Mouse (Mus musculus): Measurements from ENCODE around the gene Hist2h3c2.
"Not testable (repeated sequence)": the region's sequence is repeated elsewhere in the genome, so short reads cannot be mapped to it uniquely, and the experiment has no call there.

The Hist2h3c2 gene

GRCm38 (mm10) chr3:96238954-96239793, at the start of gene Hist2h3c2:
TSS of gene Hist2h3c2 (minus strand) at chr3:96239127.
- DNase-seq: peak; percentile 51

GRCm38 (mm10) chr3:96287334-96287733, 48.4 kb upstream of the Hist2h3c2 start:
- DNase-seq: not testable (repeated sequence)

GRCm38 (mm10) chr3:96284457-96284856, 45.5 kb upstream of the Hist2h3c2 start:
- no peak for DNase-seq

- no peak for DNase-seq
Measured at GRCm38 (mm10) chr3:96280660-96281059, 41.7 kb upstream of the Hist2h3c2 start.

- peak; percentile 97 for DNase-seq
Measured at GRCm38 (mm10) chr3:96277800-96278624, 39.1 kb upstream of the Hist2h3c2 start.

GRCm38 (mm10) chr3:96277428-96277799, 38.5 kb upstream of the Hist2h3c2 start:
- peak; percentile 95 for DNase-seq

GRCm38 (mm10) chr3:96273591-96274465, 34.9 kb upstream of the Hist2h3c2 start:
- DNase-seq: peak; percentile 55

GRCm38 (mm10) chr3:96269511-96270474, 30.9 kb upstream of the Hist2h3c2 start, which contains the start of gene Hist2h2bb:
TSS of gene Hist2h2bb (plus strand) at chr3:96269752.
- peak; percentile 87 for DNase-seq

GRCm38 (mm10) chr3:96268776-96269378, 29.9 kb upstream of the Hist2h3c2 start:
- peak; percentile 54 for DNase-seq

- peak; percentile 85 for DNase-seq
Measured at GRCm38 (mm10) chr3:96268051-96268775, 29.3 kb upstream of the Hist2h3c2 start, which contains the start of gene Hist2h3b. TSS of gene Hist2h3b (plus strand) at chr3:96268654.

GRCm38 (mm10) chr3:96267541-96267940, 28.6 kb upstream of the Hist2h3c2 start:
- no peak for DNase-seq

GRCm38 (mm10) chr3:96266132-96266710, 27.3 kb upstream of the Hist2h3c2 start:
- no peak for DNase-seq

GRCm38 (mm10) chr3:96264404-96264949, 25.6 kb upstream of the Hist2h3c2 start:
- no peak for DNase-seq

GRCm38 (mm10) chr3:96263558-96264403, 24.9 kb upstream of the Hist2h3c2 start:
- DNase-seq: peak; percentile 65

GRCm38 (mm10) chr3:96262979-96263550, 24.1 kb upstream of the Hist2h3c2 start, which contains the start of gene Hist2h4:
TSS of gene Hist2h4 (minus strand) at chr3:96263311.
- peak; percentile 91 for DNase-seq

- DNase-seq: peak; percentile 56
Measured at GRCm38 (mm10) chr3:96262216-96262875, 23.4 kb upstream of the Hist2h3c2 start.

GRCm38 (mm10) chr3:96261623-96262022, 22.7 kb upstream of the Hist2h3c2 start:
- DNase-seq: no peak

All from thymus, postnatal 4 days (tissue).